Mouse (Mus musculus) heart, postnatal 36 days (tissue): Measurements from ENCODE around the gene Jmjd1c. TPM values are rescaled to one million over a fixed set of nuclear protein-coding genes. Genes with fewer than 3 reads are reported as not detected.

Experiments used
- DNase-seq, 2 experiments: peaks; one replicate each; pipeline ENCODE4 v3.0.0; 2021 to 2022
- intact Hi-C: fragments of 180-260 bp; cut with DNase I; formaldehyde crosslinking; loops from one replicate; pipeline ENCODE4 v1.15.1; 2025
- total RNA-seq, 2 experiments: library from RNA; stranded (reverse); gene quantifications; 2 replicates each; pipeline ENCODE4 v1.2.3; 2021

Gene Jmjd1c
- total RNA-seq, 2 experiments from 2014 or later, result 39.4 to 41.1 TPM

- intact Hi-C loops, result no loop called here
- no peak for DNase-seq
Measured at GRCm38 (mm10) chr10:67069013-67069412, 26.9 kb upstream of the Jmjd1c start.

GRCm38 (mm10) chr10:67071389-67071788 is 24.5 kb upstream of the Jmjd1c start:
- no peak for DNase-seq
- intact Hi-C loops, result no loop called here

DNA sequence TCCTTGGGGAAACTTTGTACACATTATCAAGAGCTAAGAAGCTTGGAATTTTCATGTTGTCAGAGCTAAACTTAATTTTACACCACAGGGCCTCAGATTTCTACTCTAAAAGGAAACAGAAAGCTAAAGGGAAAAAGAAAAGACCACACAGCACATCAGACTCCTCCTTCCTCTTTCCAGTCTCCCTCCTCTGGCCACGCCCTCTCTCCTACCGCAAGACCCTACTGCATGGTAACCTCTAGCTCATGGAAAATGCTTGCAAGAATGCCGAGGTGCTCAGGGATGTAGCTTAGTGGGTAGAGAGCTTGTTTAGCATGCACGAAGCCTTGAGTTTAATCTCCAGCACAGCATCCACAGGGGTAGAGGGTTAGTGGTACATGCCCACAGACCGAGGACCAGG is 24.0 kb upstream of the Jmjd1c start:
- intact Hi-C loops, result no loop called here
- DNase-seq, result no peak

DNA sequence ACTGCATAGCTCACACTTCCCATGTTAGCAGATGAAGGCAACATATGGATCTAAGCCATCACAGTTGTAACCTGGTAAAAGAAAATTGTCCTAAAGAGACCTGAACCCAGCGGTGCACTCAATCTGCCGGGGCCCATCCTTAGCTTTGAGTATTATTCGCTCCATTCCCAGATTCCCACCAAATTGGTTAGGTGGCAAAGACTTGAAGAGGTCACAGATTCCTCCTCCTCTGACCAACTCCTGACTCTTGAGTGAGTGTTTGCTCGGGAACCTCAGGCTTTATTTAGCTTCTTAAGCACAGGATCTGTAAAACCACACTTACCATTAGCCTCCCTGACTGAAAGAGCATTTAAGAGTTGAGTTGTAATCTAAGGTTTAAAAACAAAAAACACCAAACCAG is 23.3 kb upstream of the Jmjd1c start:
- DNase-seq, result no peak
- intact Hi-C loops, result no loop called here

GRCm38 (mm10) chr10:67073577-67073976 is 22.3 kb upstream of the Jmjd1c start:
- DNase-seq, result no peak
- intact Hi-C loops, result no loop called here

- intact Hi-C loops, result no loop called here
- DNase-seq, result no peak
Measured at GRCm38 (mm10) chr10:67075931-67076878, 19.7 kb upstream of the Jmjd1c start.

- intact Hi-C loops, result no loop called here
- no peak for DNase-seq
Measured at GRCm38 (mm10) chr10:67079030-67079429, 16.9 kb upstream of the Jmjd1c start.

DNA sequence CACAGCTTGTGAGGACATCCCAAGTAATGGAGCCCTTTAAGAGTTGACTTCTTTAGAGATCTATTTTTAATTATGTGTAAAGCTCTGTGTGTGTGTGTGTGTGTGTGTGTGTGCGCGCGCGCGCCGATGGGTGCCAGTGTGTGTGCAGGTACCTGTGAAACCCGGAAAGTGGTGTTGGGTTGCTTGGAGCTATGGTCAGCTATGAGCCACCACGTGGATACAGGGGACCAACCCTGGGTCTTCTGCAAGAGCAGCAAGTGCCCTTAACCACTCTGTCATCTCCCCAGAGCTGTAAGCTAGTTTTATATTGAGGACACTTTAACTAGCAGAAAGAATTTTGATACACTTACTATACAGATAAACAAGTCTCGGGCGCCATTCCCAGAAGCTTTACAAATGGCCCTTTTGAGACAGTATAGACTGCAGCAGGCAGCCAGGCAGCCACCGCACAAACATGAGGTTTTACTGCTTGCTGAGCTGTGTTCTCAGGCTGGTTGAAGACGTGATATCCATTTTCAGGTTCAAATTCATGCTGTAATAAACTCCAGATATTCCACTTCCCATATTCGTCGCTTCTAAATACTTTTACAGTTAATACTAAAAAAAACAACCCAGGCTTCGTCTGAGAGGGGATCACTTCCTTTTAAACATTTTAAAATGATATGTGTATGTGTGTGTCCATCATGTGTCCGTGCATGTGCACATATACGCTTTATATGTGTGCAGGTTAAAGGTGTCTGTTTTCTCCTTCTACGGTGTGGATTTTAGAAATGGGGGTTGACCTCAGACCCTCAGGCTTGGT is 14.5 kb upstream of the Jmjd1c start:
- no peak for DNase-seq
- intact Hi-C loops, result loop anchor here (2.0 to 5.0 kb wide), 2 partner anchors 25 to 79 kb away; no protein-coding TSS in a partner anchor

DNA sequence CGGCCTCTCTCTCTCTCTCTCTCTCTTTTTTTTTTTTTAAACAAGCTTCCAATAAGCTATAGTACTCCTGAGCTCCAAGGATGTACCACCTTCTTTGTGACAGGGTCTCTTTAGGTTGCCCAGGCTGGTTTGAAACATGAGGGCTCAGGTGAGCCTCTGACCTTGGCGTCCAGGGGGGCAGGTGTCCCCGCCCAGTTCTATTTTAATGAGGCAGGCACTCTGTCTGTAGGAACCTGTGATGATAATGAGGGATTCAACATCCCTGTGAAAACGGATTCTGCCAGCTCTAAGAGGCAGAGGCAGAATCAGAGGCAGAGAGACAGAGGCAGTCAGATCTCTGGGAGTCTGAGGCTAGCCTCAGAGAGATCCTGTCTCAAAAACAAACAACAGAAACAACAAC is 13.4 kb upstream of the Jmjd1c start:
- no peak for DNase-seq
- intact Hi-C loops, result loop anchor here (5.0 kb wide), 1 partner anchor 80 kb away; no protein-coding TSS in a partner anchor

DNA sequence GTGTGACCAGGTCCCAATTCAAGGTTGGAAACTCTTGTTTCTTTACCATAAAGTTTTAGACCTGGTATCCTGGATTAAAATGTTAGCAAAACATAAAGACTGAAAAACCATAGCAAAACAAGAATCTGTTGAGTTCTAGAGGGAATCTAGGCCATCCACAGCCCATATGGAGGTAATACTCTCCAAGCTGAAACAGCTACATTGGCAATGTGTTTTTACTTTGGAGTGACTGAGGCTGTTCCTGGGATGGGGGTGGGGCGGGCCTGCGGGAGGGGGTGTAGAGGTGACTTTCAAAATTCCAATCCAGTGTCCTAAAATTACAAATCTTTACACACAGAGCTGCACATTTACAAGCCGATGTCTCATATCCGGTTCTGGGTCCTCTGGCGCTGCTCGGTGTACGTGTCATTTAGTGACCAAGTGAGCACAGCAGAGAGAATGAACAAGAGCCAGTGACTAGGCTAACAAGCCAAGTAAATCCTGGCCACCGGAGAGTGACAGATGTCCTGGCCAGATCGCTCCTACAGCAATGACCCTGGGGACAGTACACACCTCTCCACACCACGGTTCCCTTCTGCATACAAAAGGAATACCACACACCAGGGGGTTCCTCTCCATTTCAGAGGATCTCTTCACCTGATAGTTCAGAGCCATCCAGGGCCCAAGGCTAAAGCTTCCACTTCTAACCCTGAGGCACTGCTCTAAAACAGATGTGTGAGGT is 12.3 kb upstream of the Jmjd1c start:
- DNase-seq, result no peak
- intact Hi-C loops, result loop anchor here (5.0 kb wide), 1 partner anchor 81 kb away; no protein-coding TSS in a partner anchor

GRCm38 (mm10) chr10:67085124-67085523 is 10.8 kb upstream of the Jmjd1c start:
- intact Hi-C loops, result no loop called here
- DNase-seq, result no peak

GRCm38 (mm10) chr10:67085916-67086315 is 10.0 kb upstream of the Jmjd1c start:
- no peak for DNase-seq
- intact Hi-C loops, result no loop called here

- DNase-seq, result no peak
- intact Hi-C loops, result no loop called here
Measured at GRCm38 (mm10) chr10:67087447-67088226, 8.3 kb upstream of the Jmjd1c start.

- no peak for DNase-seq
- intact Hi-C loops, result no loop called here
Measured at GRCm38 (mm10) chr10:67090611-67091010, 5.3 kb upstream of the Jmjd1c start.

- intact Hi-C loops, result loop anchor here (5.0 kb wide), 1 partner anchor 38 kb away; no protein-coding TSS in a partner anchor
- no peak for DNase-seq
Measured at GRCm38 (mm10) chr10:67094922-67095321, 1.0 kb upstream of the Jmjd1c start.

GRCm38 (mm10) chr10:67096621-67097436 is 904 bp downstream of the Jmjd1c start, which contains the start of gene Reep3:
Reep3 (minus strand) TSS chr10:67096945.
- DNase-seq, result peak; percentile 77 to 87
- intact Hi-C loops, result loop anchor here (1.0 to 5.0 kb wide), 5 partner anchors 30 to 186 kb away; no protein-coding TSS in a partner anchor

- DNase-seq, result no peak
- intact Hi-C loops, result loop anchor here (2.0 to 5.0 kb wide), 4 partner anchors 29 to 187 kb away; no protein-coding TSS in a partner anchor
Measured at GRCm38 (mm10) chr10:67097437-67098150, 1.7 kb downstream of the Jmjd1c start.
